Mouse (Mus musculus) liver, embryonic 14.5 days (tissue): ENCODE measurements around the gene Olfr263. TPM values are rescaled to one million over a fixed set of nuclear protein-coding genes. Genes with fewer than 3 reads are reported as not detected.
A peak's percentile ranks its signal among the peaks of the same experiment; 100 is the strongest.

Source experiments
- ATAC-seq: fragments of 200-750 bp; cut with Nextera tagmentation; 2 replicates; pipeline ENCODE4 v1.8.0; 2017; ENCODE audit warnings: moderate number of reproducible peaks, mild to moderate bottlenecking, moderate library complexity; ENCODE audit not compliant: insufficient read depth
- DNase-seq, 3 experiments: peaks; one replicate each; pipeline ENCODE4 v3.0.0-alpha.2; 2012 to 2013; ENCODE audit warnings: low read depth in 3 of 3, low spot score in 3 of 3
- H3K27ac ChIP-seq: fragments of 300-500 bp; sonication (generic); 2 replicates; pipeline ENCODE4 v1.5.1; 2014; ENCODE audit warnings: moderate library complexity, mild to moderate bottlenecking, control low read depth, inconsistent platforms
- H3K27me3 ChIP-seq: fragments of 300-500 bp; sonication (generic); 2 replicates; pipeline ENCODE4 v1.6.1; 2014; ENCODE audit warnings: mild to moderate bottlenecking, low read length, moderate library complexity; ENCODE audit not compliant: control insufficient read depth, insufficient read depth
- H3K36me3 ChIP-seq: fragments of 300-500 bp; sonication (generic); replicated peaks from 2 replicates; pipeline ENCODE4 v1.6.1; 2014; ENCODE audit warnings: low read depth; ENCODE audit not compliant: control insufficient read depth, insufficient read depth
- H3K4me1 ChIP-seq, 2 experiments: fragments of 200-500 bp in 1 of 2; fragments of 300-500 bp in 1 of 2; sonication (generic) in 1 of 2; replicated peaks; 2 replicates each; pipeline ENCODE4 v1.6.1; 2012 to 2014; ENCODE audit warnings: antibody characterized with exemption in 1 of 2, inconsistent platforms in 1 of 2, low read length in 1 of 2; ENCODE audit not compliant: control insufficient read depth in 2 of 2, insufficient read depth in 2 of 2
- H3K4me2 ChIP-seq: fragments of 300-500 bp; sonication (generic); 2 replicates; pipeline ENCODE4 v1.6.1; 2014; ENCODE audit warnings: low read depth, mild to moderate bottlenecking, control low read depth, moderate library complexity
- H3K4me3 ChIP-seq, 2 experiments: fragments of 200-500 bp in 1 of 2; fragments of 300-500 bp in 1 of 2; sonication (generic) in 1 of 2; 2 replicates each; pipeline ENCODE4 v1.5.1; 2012 to 2014; ENCODE audit warnings: low read depth in 2 of 2, low read length in 2 of 2, mild to moderate bottlenecking in 2 of 2, control low read depth in 1 of 2, inconsistent platforms in 1 of 2, moderate library complexity in 1 of 2; ENCODE audit not compliant: insufficient read depth in 1 of 2
- H3K9ac ChIP-seq: fragments of 300-500 bp; sonication (generic); replicated peaks from 2 replicates; pipeline ENCODE4 v1.6.1; 2014; ENCODE audit warnings: mild to moderate bottlenecking, control low read depth, moderate library complexity
- H3K9me3 ChIP-seq: fragments of 300-500 bp; sonication (generic); 2 replicates; pipeline ENCODE4 v1.6.1; 2016; ENCODE audit warnings: low read length, mixed read lengths; ENCODE audit not compliant: control insufficient read depth
- CTCF ChIP-seq: IDR thresholded peaks from 2 replicates; pipeline ENCODE4 v1.5.1; 2016; ENCODE audit warnings: antibody characterized with exemption, low read depth, control low read depth
- EP300 ChIP-seq: IDR thresholded peaks from 2 replicates; pipeline ENCODE4 v1.6.1; 2016; ENCODE audit warnings: antibody characterized with exemption, low read depth
- whole genome bisulfite sequencing: fragments of 180-500 bp; shearing (Covaris S2); extraction: QIAGEN DNeasy Blood & Tissue Kit; methylation state at CpG from one replicate; pipeline ENCODE4 v1.1.7; 2014; ENCODE audit not compliant: insufficient replicate concordance; 5-methylcytosine and 5-hydroxymethylcytosine counted together
- polyA plus RNA-seq, 2 experiments: library from polyadenylated mRNA; depleted of rRNA in 1 of 2; stranded (reverse) in 1 of 2; unstranded in 1 of 2; fragments of >200 nt; fragmentation: Nextera tagmentation in 1 of 2; extraction: Ambion mirVana in 1 of 2; gene quantifications; 2 replicates each; pipeline versions ENCODE4 v1.2.1 to v1.2.3; 2012 to 2014

The Olfr263 gene
- polyA plus RNA-seq, 2 experiments, result not detected

GRCm38 (mm10) chr13:21179367-21179723, 49.9 kb downstream of the Olfr263 start, which contains the start of gene Trim27:
Gene Trim27 (plus strand): TSS chr13:21179445.
- Histone ChIP-seq H3K36me3 (peaks cover 25% of the 10 kb centered on the region), H3K27me3 (no peaks in the 10 kb centered on the region), H3K9me3 (no peaks in the 10 kb centered on the region), H3K27ac (peak within 1 kb of the TSS; percentile 94), H3K4me2 (peak within 1 kb of the TSS; percentile 76), H3K4me3 (peak within 1 kb of the TSS; percentile 88 to 95), H3K4me1 (peaks cover 7 to 16% of the 10 kb centered on the region in 2 experiments), H3K9ac (peak within 1 kb of the TSS; percentile 86)
- WGBS, result under 1% methylated on average over 15 of the region's 15 CpGs
- DNase-seq (no peak), ATAC-seq (peak; percentile 39)
- no peak for TF ChIP-seq EP300
- no peak for TF ChIP-seq CTCF

- no peaks in the 10 kb centered on the region for H3K9me3 ChIP-seq
- peaks cover 31% of the 10 kb centered on the region for H3K36me3 ChIP-seq
- peak overlapping the region; percentile 88 to 95 for H3K4me3 ChIP-seq
- ATAC-seq, result peak; percentile 93
- peak; percentile 85 to 89 (median 88) for DNase-seq
- peak overlapping the region; percentile 94 for H3K27ac ChIP-seq
- peak overlapping the region; percentile 86 for H3K9ac ChIP-seq
- TF ChIP-seq EP300 (no peak), CTCF (no peak)
- 0% methylated on average over 79 of the region's 80 CpGs for WGBS
- peak overlapping the region; percentile 76 for H3K4me2 ChIP-seq
- no peaks in the 10 kb centered on the region for H3K27me3 ChIP-seq
- peaks cover 7 to 16% of the 10 kb centered on the region in 2 experiments for H3K4me1 ChIP-seq
These were observed 50.5 kb downstream of the Olfr263 start for GRCm38 (mm10) chr13:21179724-21180550.

- WGBS, result under 1% methylated on average over 71 of the region's 71 CpGs
- no peak for DNase-seq
- Histone ChIP-seq H3K4me1 (peaks cover 7 to 16% of the 10 kb centered on the region in 2 experiments), H3K9me3 (no peaks in the 10 kb centered on the region), H3K36me3 (peaks cover 40% of the 10 kb centered on the region), H3K4me2 (peak overlapping the region; percentile 76), H3K27me3 (no peaks in the 10 kb centered on the region), H3K4me3 (peak overlapping the region; percentile 88 to 95), H3K9ac (peak overlapping the region; percentile 86), H3K27ac (peak overlapping the region; percentile 94)
- ATAC-seq, result peak; percentile 54
- TF ChIP-seq EP300, result no peak
- TF ChIP-seq CTCF, result no peak
These were observed 51.4 kb downstream of the Olfr263 start for GRCm38 (mm10) chr13:21180551-21181530.

- peak overlapping the region; percentile 76 for H3K4me2 ChIP-seq
- no peaks in the 10 kb centered on the region for H3K9me3 ChIP-seq
- no peak for ATAC-seq
- H3K4me3 ChIP-seq, result peak overlapping the region; percentile 35 to 95
- H3K4me1 ChIP-seq, result peaks cover 7 to 16% of the 10 kb centered on the region in 2 experiments
- peak overlapping the region; percentile 54 for H3K9ac ChIP-seq
- DNase-seq, result no peak
- 71% methylated on average over 7 of the region's 7 CpGs for WGBS
- no peak overlapping the region for H3K27ac ChIP-seq
- TF ChIP-seq CTCF, result no peak
- TF ChIP-seq EP300, result no peak
- H3K36me3 ChIP-seq, result peaks cover 52% of the 10 kb centered on the region
- no peaks in the 10 kb centered on the region for H3K27me3 ChIP-seq
These were observed 52.6 kb downstream of the Olfr263 start for GRCm38 (mm10) chr13:21181996-21182395.
